Mouse (Mus musculus) intestine, postnatal 0 days (tissue): ENCODE measurements at regions not wholly inside any gene's neighbourhood (a gene's known extent, or its start where the extent isn't known, plus 50 kb on each side); places are given as distances from the start of the nearest gene placed in this dataset.

Experiments
- ATAC-seq: fragments of 200-750 bp; cut with Nextera tagmentation; 2 replicates; pipeline ENCODE4 v1.8.0; 2017; ENCODE audit warnings: mild to moderate bottlenecking, moderate TSS enrichment, moderate library complexity
- H3K27ac ChIP-seq: fragments of 300-500 bp; sonication (generic); 2 replicates; pipeline ENCODE4 v1.5.1; 2014; ENCODE audit warnings: mild to moderate bottlenecking, low read depth, low read length, moderate library complexity
- H3K27me3 ChIP-seq: fragments of 300-500 bp; sonication (generic); replicated peaks from 2 replicates; pipeline ENCODE4 v1.6.1; 2014; ENCODE audit warnings: low read length, mixed read lengths; ENCODE audit not compliant: control insufficient read depth, insufficient read depth
- H3K36me3 ChIP-seq: fragments of 300-500 bp; sonication (generic); 2 replicates; pipeline ENCODE4 v1.6.1; 2014; ENCODE audit warnings: mild to moderate bottlenecking, moderate library complexity; ENCODE audit not compliant: control insufficient read depth, insufficient read depth
- H3K4me1 ChIP-seq: fragments of 300-500 bp; sonication (generic); replicated peaks from 2 replicates; pipeline ENCODE4 v1.6.1; 2014; ENCODE audit warnings: antibody characterized with exemption, low read length, mixed read lengths; ENCODE audit not compliant: control insufficient read depth, insufficient read depth
- H3K4me2 ChIP-seq: fragments of 300-500 bp; sonication (generic); replicated peaks from 2 replicates; pipeline ENCODE4 v1.6.1; 2014; ENCODE audit warnings: low read depth, mild to moderate bottlenecking, moderate library complexity
- H3K4me3 ChIP-seq: fragments of 300-500 bp; sonication (generic); 2 replicates; pipeline ENCODE4 v1.5.1; 2014; ENCODE audit warnings: low read depth, low read length
- H3K9ac ChIP-seq: fragments of 300-500 bp; sonication (generic); 2 replicates; pipeline ENCODE4 v1.6.1; 2014; ENCODE audit warnings: mild to moderate bottlenecking, low read depth, low read length
- H3K9me3 ChIP-seq: fragments of 300-500 bp; sonication (generic); 2 replicates; pipeline ENCODE4 v1.6.1; 2016; ENCODE audit warnings: mixed run types; ENCODE audit not compliant: control insufficient read depth
- CTCF ChIP-seq: sonication (generic); IDR thresholded peaks from 2 replicates; pipeline ENCODE4 v1.5.1; 2016; ENCODE audit warnings: low read depth, mild to moderate bottlenecking, control low read depth, antibody characterized with exemption, moderate library complexity
- WGBS: fragments of 180-500 bp; shearing (Covaris S2); extraction: QIAGEN DNeasy Blood & Tissue Kit; methylation state at CpG from one replicate; pipeline ENCODE4 v1.1.7; 2014; 5-methylcytosine and 5-hydroxymethylcytosine counted together

DNA sequence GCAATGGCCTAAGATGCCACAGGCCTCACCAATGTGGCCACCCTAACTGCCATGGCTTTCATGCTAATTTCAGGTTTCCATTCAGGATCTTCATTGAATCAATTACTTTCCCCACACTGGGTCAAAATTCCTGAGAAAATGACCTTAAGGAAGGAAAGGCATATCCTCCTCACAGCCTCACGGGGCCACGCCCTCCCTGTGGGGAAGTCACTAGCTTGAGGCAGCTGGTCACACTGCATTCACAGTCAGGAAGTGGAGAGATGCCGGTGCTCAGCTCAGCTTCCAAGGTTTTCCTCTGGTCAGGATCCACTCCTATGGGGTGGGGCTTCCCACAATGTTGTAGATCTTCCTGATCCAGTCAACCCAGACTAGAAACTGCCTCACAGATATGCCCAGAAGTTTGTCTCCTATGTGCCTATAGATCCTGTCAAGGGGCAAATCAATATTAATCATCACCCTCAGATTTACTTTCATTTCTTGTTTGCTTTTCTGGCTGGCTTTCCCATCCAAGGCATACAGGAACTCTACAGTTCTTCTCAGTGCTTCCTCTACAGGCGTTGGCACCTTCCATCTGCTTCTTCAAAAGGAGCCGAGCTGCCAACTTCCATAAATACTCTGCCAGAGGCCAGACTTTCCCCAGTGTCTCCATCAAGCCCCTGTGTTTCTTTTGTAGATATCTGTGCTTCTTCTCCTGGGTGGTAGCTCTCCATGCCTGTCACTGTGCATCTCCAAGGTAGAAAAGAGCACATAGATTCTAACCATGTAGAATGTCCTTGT lies 273.2 kb upstream of the Thsd7b start:
- Histone ChIP-seq H3K9ac (no peak overlapping the region), H3K36me3 (no peaks in the 10 kb centered on the region), H3K9me3 (no peaks in the 10 kb centered on the region), H3K4me1 (no peaks in the 10 kb centered on the region), H3K27me3 (no peaks in the 10 kb centered on the region), H3K4me2 (no peak overlapping the region), H3K4me3 (no peak overlapping the region), H3K27ac (no peak overlapping the region)
- ATAC-seq = no peak
- TF ChIP-seq CTCF = no peak
- WGBS = 63% methylated on average over 5 of the region's 5 CpGs

GRCm38 (mm10) chr1:128994655-128995054 lies 278.4 kb upstream of the Thsd7b start:
- Histone ChIP-seq H3K27me3 (no peaks in the 10 kb centered on the region), H3K9me3 (no peaks in the 10 kb centered on the region), H3K36me3 (no peaks in the 10 kb centered on the region), H3K27ac (no peak overlapping the region), H3K9ac (no peak overlapping the region), H3K4me3 (no peak overlapping the region), H3K4me2 (no peak overlapping the region), H3K4me1 (no peaks in the 10 kb centered on the region)
- TF ChIP-seq CTCF = no peak
- 82% methylated on average over 6 of the region's 6 CpGs for WGBS
- no peak for ATAC-seq

- H3K9me3 ChIP-seq = no peaks in the 10 kb centered on the region
- no peaks in the 10 kb centered on the region for H3K36me3 ChIP-seq
- H3K27me3 ChIP-seq = no peaks in the 10 kb centered on the region
- ATAC-seq = no peak
- H3K9ac ChIP-seq = no peak overlapping the region
- TF ChIP-seq CTCF = no peak
- H3K4me2 ChIP-seq = no peak overlapping the region
- no peaks in the 10 kb centered on the region for H3K4me1 ChIP-seq
- WGBS = 70% methylated on average over 2 of the region's 2 CpGs
- no peak overlapping the region for H3K27ac ChIP-seq
- H3K4me3 ChIP-seq = no peak overlapping the region
These were observed 289.7 kb upstream of the Thsd7b start for GRCm38 (mm10) chr1:128983411-128983810.

GRCm38 (mm10) chr1:128975586-128975985 lies 297.5 kb upstream of the Thsd7b start:
- ATAC-seq = no peak
- Histone ChIP-seq H3K27ac (no peak overlapping the region), H3K4me3 (no peak overlapping the region), H3K36me3 (no peaks in the 10 kb centered on the region), H3K9me3 (no peaks in the 10 kb centered on the region), H3K4me1 (no peaks in the 10 kb centered on the region), H3K4me2 (no peak overlapping the region), H3K9ac (no peak overlapping the region), H3K27me3 (no peaks in the 10 kb centered on the region)
- TF ChIP-seq CTCF = no peak
- 73% methylated on average over 1 of the region's 1 CpGs for WGBS

- no peaks in the 10 kb centered on the region for H3K27me3 ChIP-seq
- H3K4me3 ChIP-seq = no peak overlapping the region
- H3K4me2 ChIP-seq = no peak overlapping the region
- WGBS = 73% methylated on average over 2 of the region's 2 CpGs
- H3K27ac ChIP-seq = no peak overlapping the region
- H3K9me3 ChIP-seq = no peaks in the 10 kb centered on the region
- H3K36me3 ChIP-seq = no peaks in the 10 kb centered on the region
- H3K9ac ChIP-seq = no peak overlapping the region
- H3K4me1 ChIP-seq = no peaks in the 10 kb centered on the region
- ATAC-seq = no peak
- TF ChIP-seq CTCF = no peak
These were observed 321.7 kb upstream of the Thsd7b start for GRCm38 (mm10) chr1:128951436-128951835.

GRCm38 (mm10) chr1:128950512-128950911 lies 322.6 kb upstream of the Thsd7b start:
- no peak overlapping the region for H3K9ac ChIP-seq
- no peak for ATAC-seq
- no peak overlapping the region for H3K27ac ChIP-seq
- no peaks in the 10 kb centered on the region for H3K36me3 ChIP-seq
- no peak overlapping the region for H3K4me3 ChIP-seq
- H3K4me2 ChIP-seq = no peak overlapping the region
- H3K27me3 ChIP-seq = no peaks in the 10 kb centered on the region
- H3K4me1 ChIP-seq = no peaks in the 10 kb centered on the region
- no peaks in the 10 kb centered on the region for H3K9me3 ChIP-seq
- TF ChIP-seq CTCF = no peak
- 79% methylated on average over 4 of the region's 4 CpGs for WGBS
